Mouse (Mus musculus) liver, embryonic 12.5 days (tissue): ENCODE data around the gene Nap1l5. TPM values are rescaled to one million over a fixed set of nuclear protein-coding genes. Genes with fewer than 3 reads are reported as not detected.

Experiments used
- ATAC-seq: fragments of 200-750 bp; cut with Nextera tagmentation; 2 replicates; pipeline ENCODE4 v1.8.0; 2017; ENCODE audit warnings: moderate number of reproducible peaks, mild to moderate bottlenecking, moderate library complexity
- H3K27ac ChIP-seq: fragments of 300-500 bp; sonication (generic); 2 replicates; pipeline ENCODE4 v1.5.1; 2016; ENCODE audit warnings: mild to moderate bottlenecking
- H3K27me3 ChIP-seq: fragments of 300-500 bp; sonication (generic); replicated peaks from 2 replicates; pipeline ENCODE4 v1.6.1; 2016; ENCODE audit warnings: mild to moderate bottlenecking, moderate library complexity
- H3K36me3 ChIP-seq: fragments of 300-500 bp; sonication (generic); 2 replicates; pipeline ENCODE4 v1.6.1; 2016; ENCODE audit warnings: mild to moderate bottlenecking, moderate library complexity
- H3K4me1 ChIP-seq: fragments of 300-500 bp; sonication (generic); 2 replicates; pipeline ENCODE4 v1.6.1; 2016
- H3K4me2 ChIP-seq: fragments of 300-500 bp; sonication (generic); 2 replicates; pipeline ENCODE4 v1.6.1; 2016; ENCODE audit warnings: mild to moderate bottlenecking, moderate library complexity
- H3K4me3 ChIP-seq: fragments of 300-500 bp; sonication (generic); 2 replicates; pipeline ENCODE4 v1.5.1; 2016; ENCODE audit warnings: mild to moderate bottlenecking, moderate library complexity
- H3K9ac ChIP-seq: fragments of 300-500 bp; sonication (generic); 2 replicates; pipeline ENCODE4 v1.6.1; 2016; ENCODE audit warnings: mild to moderate bottlenecking, moderate library complexity
- H3K9me3 ChIP-seq: fragments of 300-500 bp; sonication (generic); replicated peaks from 2 replicates; pipeline ENCODE4 v1.6.1; 2016; ENCODE audit warnings: mild to moderate bottlenecking, moderate library complexity
- WGBS: fragments of 180-500 bp; shearing (Covaris S2); methylation state at CpG from one replicate; pipeline ENCODE4 v1.1.7; 2016; ENCODE audit not compliant: insufficient replicate concordance; 5-methylcytosine and 5-hydroxymethylcytosine counted together
- polyA plus RNA-seq: library from polyadenylated mRNA; unstranded; fragments of >200 nt; fragmentation: Nextera tagmentation; extraction: Ambion mirVana; gene quantifications from 2 replicates; pipeline ENCODE4 v1.2.1, GENCODE M21; 2016

Gene Nap1l5
- polyA plus RNA-seq, 1 experiment from 2014 or later: 0.31 TPM

- no peaks in the 10 kb centered on the region for H3K27me3 ChIP-seq
- no peaks in the 10 kb centered on the region for H3K36me3 ChIP-seq
- H3K27ac ChIP-seq: no peak overlapping the region
- H3K4me1 ChIP-seq: no peaks in the 10 kb centered on the region
- H3K9me3 ChIP-seq: no peaks in the 10 kb centered on the region
- no peak for ATAC-seq
- no peak overlapping the region for H3K4me2 ChIP-seq
- WGBS: 74% methylated on average over 4 of the region's 4 CpGs
- H3K4me3 ChIP-seq: no peak overlapping the region
- H3K9ac ChIP-seq: no peak overlapping the region
Observed at GRCm38 (mm10) chr6:58863631-58864235, 43.1 kb downstream of the Nap1l5 start.

DNA sequence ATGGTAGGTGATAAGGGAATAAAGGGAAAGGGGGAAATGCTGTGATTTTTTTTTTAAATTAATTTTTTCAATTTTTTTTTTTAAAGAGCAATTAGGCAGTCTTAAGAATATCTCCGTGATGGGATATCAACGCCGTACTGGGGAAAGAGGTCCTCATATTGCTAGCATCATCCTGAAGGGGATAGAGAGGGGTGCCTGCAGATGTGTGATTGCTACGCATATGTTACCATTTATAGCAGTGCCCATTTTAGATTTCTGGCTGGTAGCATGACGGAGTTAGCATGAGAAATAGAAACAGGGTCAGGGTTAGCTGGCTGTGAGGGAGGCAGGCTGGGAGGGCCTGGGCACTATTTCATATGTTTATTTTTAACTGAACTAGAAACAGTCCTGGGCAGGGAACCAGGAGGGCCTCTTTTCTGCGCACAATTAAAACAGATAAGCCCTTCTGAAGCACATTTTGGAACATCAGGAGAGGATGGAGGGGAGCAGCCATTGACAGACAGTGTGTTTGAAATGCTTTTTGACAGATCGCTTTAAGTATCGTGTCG lies 44.4 kb downstream of the Nap1l5 start:
- Histone ChIP-seq H3K4me2 (no peak overlapping the region), H3K27me3 (no peaks in the 10 kb centered on the region), H3K9ac (no peak overlapping the region), H3K4me3 (no peak overlapping the region), H3K9me3 (no peaks in the 10 kb centered on the region), H3K36me3 (no peaks in the 10 kb centered on the region), H3K27ac (no peak overlapping the region), H3K4me1 (no peaks in the 10 kb centered on the region)
- ATAC-seq: no peak
- WGBS: 74% methylated on average over 9 of the region's 9 CpGs

DNA sequence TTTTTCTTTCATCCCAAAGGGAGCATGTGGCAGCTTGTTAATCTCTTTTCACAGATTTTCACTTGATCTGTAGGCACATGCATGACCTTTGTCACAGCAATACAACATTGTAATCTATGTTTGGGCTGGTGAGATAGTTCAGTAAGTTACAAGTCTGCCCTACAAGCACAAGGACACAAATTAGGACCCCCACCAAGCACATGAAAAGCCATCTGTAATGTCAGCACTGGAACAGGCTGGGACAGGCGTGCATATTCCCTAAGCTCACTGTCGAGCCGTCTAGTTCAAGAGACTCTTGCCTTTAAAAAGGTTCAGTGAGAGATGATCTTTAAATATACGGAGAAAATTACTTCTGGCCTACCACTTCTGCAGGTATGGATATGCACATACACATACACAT lies 47.4 kb downstream of the Nap1l5 start:
- Histone ChIP-seq H3K4me1 (no peaks in the 10 kb centered on the region), H3K9me3 (no peaks in the 10 kb centered on the region), H3K4me2 (no peak overlapping the region), H3K9ac (no peak overlapping the region), H3K27ac (no peak overlapping the region), H3K36me3 (no peaks in the 10 kb centered on the region), H3K27me3 (no peaks in the 10 kb centered on the region), H3K4me3 (no peak overlapping the region)
- ATAC-seq: no peak
- WGBS: 83% methylated on average over 4 of the region's 4 CpGs

- H3K9me3 ChIP-seq: no peaks in the 10 kb centered on the region
- 81% methylated on average over 2 of the region's 2 CpGs for WGBS
- H3K9ac ChIP-seq: no peak overlapping the region
- ATAC-seq: no peak
- no peak overlapping the region for H3K27ac ChIP-seq
- no peaks in the 10 kb centered on the region for H3K36me3 ChIP-seq
- H3K4me3 ChIP-seq: no peak overlapping the region
- H3K4me2 ChIP-seq: no peak overlapping the region
- no peaks in the 10 kb centered on the region for H3K4me1 ChIP-seq
- H3K27me3 ChIP-seq: no peaks in the 10 kb centered on the region
Observed at GRCm38 (mm10) chr6:58856494-58856893, 50.4 kb downstream of the Nap1l5 start.

GRCm38 (mm10) chr6:58855676-58856367 lies 51.1 kb downstream of the Nap1l5 start:
- Histone ChIP-seq H3K4me1 (no peaks in the 10 kb centered on the region), H3K36me3 (no peaks in the 10 kb centered on the region), H3K9ac (no peak overlapping the region), H3K9me3 (no peaks in the 10 kb centered on the region), H3K4me3 (no peak overlapping the region), H3K4me2 (no peak overlapping the region), H3K27me3 (no peaks in the 10 kb centered on the region), H3K27ac (no peak overlapping the region)
- no peak for ATAC-seq
- 77% methylated on average over 10 of the region's 10 CpGs for WGBS

Other genes with a start within 250 kb of the Nap1l5 start
- 2.6 and 3.0 TPM in 2 replicates for gene Herc3, start 75.6 kb downstream of the Nap1l5 start, polyA plus RNA-seq
- gene Fam13a, start 117.5 kb upstream of the Nap1l5 start, polyA plus RNA-seq: 0.54 and 1.0 TPM in 2 replicates